In the genomic region with DNA sequence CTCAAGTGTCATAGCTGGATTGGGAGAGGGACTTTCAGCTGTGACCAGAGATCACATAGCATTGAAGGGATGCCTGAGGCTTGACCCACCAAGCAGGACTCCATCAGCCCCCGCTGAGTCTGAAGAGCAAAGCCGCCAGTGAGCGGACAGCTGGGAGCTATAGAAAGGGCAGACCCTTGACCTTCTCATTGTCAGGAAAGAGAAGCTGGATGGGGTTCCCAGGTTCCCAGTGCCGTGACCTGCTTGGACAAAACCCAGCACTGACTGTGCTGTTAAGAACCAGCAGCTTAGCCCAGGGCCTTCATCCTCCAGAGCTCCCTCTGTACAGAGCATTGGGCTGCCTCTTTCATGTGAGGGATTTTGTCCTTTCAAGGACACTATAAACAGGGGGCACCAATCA, we compare ENCODE assay signal across 30 mouse cellular contexts.
DNase-seq lines count a peak whose midpoint lies in the region; ATAC-seq and TF ChIP-seq lines count a peak whose summit lies in the region.
"Had no signal": no experiment of that assay in that cellular context is flagged by ENCODE, and none has a peak within 500 bp of the region (broad histone marks: within the 10 kb centered on the region; RNA-seq: fewer than 3 reads in every experiment).

No protein-coding gene starts in this region.

- no peaks in the 10 kb centered on the region for H3K36me3 ChIP-seq in heart, embryonic 15.5 days
- H3K36me3 ChIP-seq in midbrain, embryonic 10.5 days, result no peaks in the 10 kb centered on the region
- no peaks in the 10 kb centered on the region for H3K36me3 ChIP-seq in midbrain, postnatal 0 days (ENCODE audit: insufficient read depth, low read length)
- H3K36me3 ChIP-seq: embryonic facial prominence, embryonic 12.5 days; heart, embryonic 12.5 days; kidney, embryonic 15.5 days; limb, embryonic 10.5 days; limb, embryonic 15.5 days; liver, embryonic 13.5 days; neural tube, embryonic 12.5 days; stomach, embryonic 15.5 days had no signal

- no peak overlapping the region for H3K4me3 ChIP-seq in heart, embryonic 15.5 days
- H3K4me3 ChIP-seq in midbrain, embryonic 10.5 days, result no peak overlapping the region
- no peak overlapping the region for H3K4me3 ChIP-seq in midbrain, postnatal 0 days (ENCODE audit: low read depth, low read length)
- H3K4me3 ChIP-seq: embryonic facial prominence, embryonic 12.5 days; heart, embryonic 12.5 days; kidney, embryonic 15.5 days; limb, embryonic 10.5 days; limb, embryonic 15.5 days; liver, embryonic 13.5 days; myocyte; neural tube, embryonic 12.5 days; stomach, embryonic 15.5 days had no signal

- no peak for DNase-seq in heart, postnatal 4 days
- DNase-seq in midbrain, embryonic 10.5 days (ENCODE audit: low spot score), result peak; percentile 67
- DNase-seq in midbrain, postnatal 0 days (ENCODE audit: low spot score), result no peak
- DNase-seq in embryo, embryonic 9.5 days (ENCODE audit: extremely low spot score), result peak; percentile 39
- no peak for DNase-seq in ovary, postnatal 36 days (ENCODE audit: low spot score)
- DNase-seq: adrenal gland, postnatal 25 days; B cell, adult 2 months; cerebellum, adult 11-12 months; cerebellum, postnatal 10 days; gastrocnemius, postnatal 14 days; heart, postnatal 14 days; kidney, adult 11 months; layer of hippocampus, postnatal 36 days; liver, embryonic 13.5 days; lung, adult 18-20 months; lung, postnatal 4 days; right cerebral cortex, postnatal 14 days had no signal

- no peak for TF ChIP-seq CTCF in midbrain, postnatal 0 days (IDR thresholded peaks at IDR 0.05)

- no peaks in the 10 kb centered on the region for H3K9me3 ChIP-seq in heart, embryonic 15.5 days (replicated peaks)
- 0 out of 2 replicates have a peak, but pooled peaks cover 5% of the 10 kb centered on the region for H3K9me3 ChIP-seq in midbrain, embryonic 10.5 days (replicated peaks)
- H3K9me3 ChIP-seq in midbrain, postnatal 0 days (ENCODE audit: low read length), result no peaks in the 10 kb centered on the region
- H3K9me3 ChIP-seq: embryonic facial prominence, embryonic 12.5 days; heart, embryonic 12.5 days; limb, embryonic 10.5 days; limb, embryonic 15.5 days; stomach, embryonic 15.5 days had no signal

- no peak overlapping the region for H3K27ac ChIP-seq in heart, embryonic 15.5 days
- peak overlapping the region; percentile 73 for H3K27ac ChIP-seq in midbrain, embryonic 10.5 days (replicated peaks)
- no peak overlapping the region for H3K27ac ChIP-seq in midbrain, postnatal 0 days (ENCODE audit: low read depth, low read length)
- H3K27ac ChIP-seq: embryonic facial prominence, embryonic 12.5 days; hindbrain, embryonic 14.5 days; kidney, embryonic 15.5 days; limb, embryonic 10.5 days; limb, embryonic 15.5 days; liver, embryonic 13.5 days; neural tube, embryonic 12.5 days; stomach, embryonic 15.5 days had no signal

- H3K4me1 ChIP-seq in heart, embryonic 15.5 days (replicated peaks), result peaks cover 12% of the 10 kb centered on the region
- peaks cover 26% of the 10 kb centered on the region for H3K4me1 ChIP-seq in midbrain, embryonic 10.5 days
- no peaks in the 10 kb centered on the region for H3K4me1 ChIP-seq in midbrain, postnatal 0 days (ENCODE audit: insufficient read depth, low read length)
- H3K4me1 ChIP-seq: embryonic facial prominence, embryonic 12.5 days; limb, embryonic 15.5 days; liver, embryonic 13.5 days; stomach, embryonic 15.5 days had no signal

- ATAC-seq in heart, embryonic 15.5 days (replicated peaks; ENCODE audit: insufficient number of reproducible peaks, insufficient read depth, low FRiP score, low read depth), result 0 out of 2 replicates have a peak, but pooled peaks have one; percentile 50
- ATAC-seq in midbrain, postnatal 0 days (ENCODE audit: low FRiP score), result no peak
- ATAC-seq: inflammation-experienced regulatory T-cells, adult 6 months; lung, postnatal 0 days; midbrain, embryonic 16.5 days had no signal

- no peak overlapping the region for H3K4me2 ChIP-seq in heart, embryonic 15.5 days
- H3K4me2 ChIP-seq in midbrain, postnatal 0 days (ENCODE audit: low read depth, low read length, poor library complexity, severe bottlenecking), result no peak overlapping the region
- H3K4me2 ChIP-seq: embryonic facial prominence, embryonic 12.5 days; heart, embryonic 12.5 days; hindbrain, embryonic 14.5 days; kidney, embryonic 15.5 days; limb, embryonic 15.5 days; liver, embryonic 13.5 days; neural tube, embryonic 12.5 days; stomach, embryonic 15.5 days had no signal

- no peaks in the 10 kb centered on the region for H3K27me3 ChIP-seq in heart, embryonic 15.5 days
- no peaks in the 10 kb centered on the region for H3K27me3 ChIP-seq in midbrain, embryonic 10.5 days (ENCODE audit: low read depth, poor library complexity, severe bottlenecking)
- H3K27me3 ChIP-seq in midbrain, postnatal 0 days (ENCODE audit: insufficient read depth, low read length), result no peaks in the 10 kb centered on the region
- H3K27me3 ChIP-seq: embryonic facial prominence, embryonic 12.5 days; heart, embryonic 12.5 days; kidney, embryonic 15.5 days; limb, embryonic 15.5 days; liver, embryonic 13.5 days; neural tube, embryonic 12.5 days; stomach, embryonic 15.5 days had no signal

- WGBS in heart, embryonic 15.5 days, result 76% methylated on average over 4 of the region's 4 CpGs
- WGBS in midbrain, embryonic 10.5 days, result 12% methylated on average over 4 of the region's 4 CpGs
- WGBS in midbrain, postnatal 0 days, result 27% methylated on average over 4 of the region's 4 CpGs

- H3K9ac ChIP-seq in heart, embryonic 15.5 days, result no peak overlapping the region
- H3K9ac ChIP-seq in midbrain, postnatal 0 days (replicated peaks; ENCODE audit: low read length, poor library complexity, severe bottlenecking), result no peak overlapping the region
- H3K9ac ChIP-seq: embryonic facial prominence, embryonic 12.5 days; heart, embryonic 12.5 days; hindbrain, embryonic 14.5 days; kidney, embryonic 15.5 days; limb, embryonic 15.5 days; liver, embryonic 13.5 days; neural tube, embryonic 12.5 days; stomach, embryonic 15.5 days had no signal

Comparison
In these comparisons a context has a peak if more than half of its experiments do, and no peak if none do; other contexts are left out.
1. DNase-seq: peak in midbrain, embryonic 10.5 days (single experiment) and embryo, embryonic 9.5 days (single experiment); none in heart, postnatal 4 days (single experiment), midbrain, postnatal 0 days (single experiment) and ovary, postnatal 36 days (single experiment).